Mouse (Mus musculus): ENCODE data around the gene Klra1. TPM values are rescaled to one million over a fixed set of nuclear protein-coding genes. Genes with fewer than 3 reads are reported as not detected.
"Not testable (repeated sequence)": the region's sequence is repeated elsewhere in the genome, so short reads cannot be mapped to it uniquely, and the experiment has no call there.

The Klra1 gene
- polyA plus RNA-seq (2015; fragmentation: Nextera tagmentation; extraction: Ambion mirVana): not detected in 2 replicates

DNA sequence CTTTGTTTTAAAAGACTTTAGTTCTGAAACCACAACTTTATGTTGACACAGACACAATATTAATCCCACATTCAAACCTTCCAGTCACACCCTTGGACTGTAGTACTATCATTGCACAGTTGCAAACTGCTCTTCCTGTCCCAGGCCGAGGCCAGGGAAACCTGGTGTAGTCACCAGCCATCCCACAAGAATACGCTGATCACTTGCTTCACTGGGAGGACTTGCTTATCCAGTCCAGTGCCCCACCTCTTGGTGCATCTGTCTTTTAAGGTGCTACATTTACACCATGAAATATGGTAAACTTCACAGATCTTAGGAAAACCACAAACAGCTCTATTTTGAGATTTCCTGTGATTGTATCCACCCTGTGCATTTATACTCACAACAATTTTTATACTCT is at the start of gene Klra1:
TSS of gene Klra1 (minus strand) at position 125 of the 400 bp plus-strand sequence.
- Histone ChIP-seq H3K4me3 (ENCODE audit: low read length) (no peak within 1 kb of the TSS), H3K4me2 (ENCODE audit: low read depth, low read length) (no peak within 1 kb of the TSS), H3K9me3 (ENCODE audit: control insufficient read depth, low read length) (no peaks in the 10 kb centered on the region; the same call in 1 of the 2 replicates), H3K9ac (ENCODE audit: low read length) (no peak within 1 kb of the TSS), H3K36me3 (ENCODE audit: control insufficient read depth, insufficient read depth, low read length) (no peaks in the 10 kb centered on the region), H3K27me3 (ENCODE audit: control insufficient read depth, insufficient read depth, low read depth, low read length) (no peaks in the 10 kb centered on the region), H3K27ac (ENCODE audit: low read length) (no peak within 1 kb of the TSS), H3K4me1 (replicated peaks; ENCODE audit: control insufficient read depth, insufficient read depth, low read length) (no peaks in the 10 kb centered on the region)
- ATAC-seq (ENCODE audit: low read depth): no peak
- WGBS: 70% methylated on average over 2 of the region's 2 CpGs

DNA sequence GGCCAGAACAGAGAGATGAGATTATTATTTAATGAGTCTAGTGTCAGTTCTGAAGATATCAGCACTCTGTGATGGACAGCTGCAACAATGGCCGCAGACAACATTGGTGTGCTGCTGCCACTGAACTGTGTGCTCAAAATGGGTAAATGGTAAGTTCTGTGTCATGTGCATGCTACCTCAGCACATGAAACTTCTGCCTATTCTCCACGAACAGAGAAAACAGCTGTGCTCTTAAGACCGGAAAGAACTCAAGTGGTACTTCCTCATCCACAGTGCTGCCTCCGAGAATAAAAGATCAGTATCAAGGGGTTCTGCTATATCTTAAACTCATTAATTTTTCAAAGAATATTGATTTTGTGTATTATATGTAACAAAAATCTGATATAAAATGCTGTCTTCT is 42.8 kb upstream of the Klra1 start:
- H3K4me3 ChIP-seq (ENCODE audit: low read length): no peak overlapping the region
- WGBS: 84% methylated on average over 4 of the region's 4 CpGs

DNA sequence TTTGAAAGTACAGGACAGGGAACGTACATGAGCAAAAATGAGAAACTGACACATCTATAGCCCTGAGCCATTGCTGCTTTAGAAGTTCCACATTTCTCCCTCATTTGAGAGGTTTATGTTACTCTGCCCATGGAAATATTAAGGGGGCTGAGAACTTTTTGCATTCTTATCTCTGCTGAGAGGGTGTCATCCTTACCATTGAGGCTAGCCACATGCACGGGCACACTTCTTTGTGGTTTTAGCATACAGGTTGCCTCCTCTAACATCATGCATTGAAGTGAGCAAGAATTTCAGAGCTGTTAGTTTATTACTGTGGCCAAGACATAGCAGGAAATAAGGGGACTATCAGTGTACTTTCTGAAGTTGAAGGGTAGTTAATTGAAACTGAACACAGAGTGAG is 32.5 kb upstream of the Klra1 start:
- ATAC-seq (ENCODE audit: low read depth): no peak
- H3K27me3 ChIP-seq (ENCODE audit: control insufficient read depth, insufficient read depth, low read depth, low read length): no peaks in the 10 kb centered on the region
- H3K9ac ChIP-seq (ENCODE audit: low read length): no peak overlapping the region
- 0 out of 2 replicates have a peak, but pooled peaks cover 3% of the 10 kb centered on the region for H3K9me3 ChIP-seq (ENCODE audit: control insufficient read depth, low read length)
- no peak overlapping the region for H3K4me3 ChIP-seq (ENCODE audit: low read length)
- 84% methylated on average over 2 of the region's 2 CpGs for WGBS
- no peak overlapping the region for H3K4me2 ChIP-seq (ENCODE audit: low read depth, low read length)
- no peaks in the 10 kb centered on the region for H3K36me3 ChIP-seq (ENCODE audit: control insufficient read depth, insufficient read depth, low read length)
- H3K27ac ChIP-seq (ENCODE audit: low read length): no peak overlapping the region
- H3K4me1 ChIP-seq (replicated peaks; ENCODE audit: control insufficient read depth, insufficient read depth, low read length): no peaks in the 10 kb centered on the region

More for the DNA sequence above, 42.8 kb upstream of the Klra1 start:
- H3K27ac ChIP-seq (ENCODE audit: low read length): no peak overlapping the region
- H3K9me3 ChIP-seq (ENCODE audit: control insufficient read depth, low read length): no peaks in the 10 kb centered on the region
- ATAC-seq (ENCODE audit: low read depth): no peak
- no peaks in the 10 kb centered on the region for H3K36me3 ChIP-seq (ENCODE audit: control insufficient read depth, insufficient read depth, low read length)
- no peaks in the 10 kb centered on the region for H3K27me3 ChIP-seq (ENCODE audit: control insufficient read depth, insufficient read depth, low read depth, low read length)
- no peak overlapping the region for H3K4me2 ChIP-seq (ENCODE audit: low read depth, low read length)
- no peaks in the 10 kb centered on the region for H3K4me1 ChIP-seq (replicated peaks; ENCODE audit: control insufficient read depth, insufficient read depth, low read length)
- H3K9ac ChIP-seq (ENCODE audit: low read length): no peak overlapping the region

DNA sequence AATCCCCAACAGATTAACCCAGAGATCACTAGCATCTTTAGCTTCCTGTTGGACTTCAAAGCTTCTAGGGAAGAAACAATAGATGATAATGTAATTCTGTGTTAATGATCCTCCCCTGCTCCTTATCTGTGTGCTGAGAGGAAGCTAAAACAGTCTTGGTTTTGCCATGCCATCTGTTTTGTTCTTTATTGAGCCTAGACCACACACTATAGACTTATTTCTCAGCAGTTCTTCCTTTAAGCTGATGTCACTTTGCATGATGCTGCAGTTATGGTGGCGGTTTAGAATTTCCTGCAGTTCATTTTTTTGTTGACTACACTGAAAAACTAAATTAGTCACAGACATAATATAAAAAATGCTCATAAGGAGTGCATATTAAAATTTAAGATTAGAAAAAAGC is 18.2 kb upstream of the Klra1 start:
- no peak overlapping the region for H3K9ac ChIP-seq (ENCODE audit: low read length)
- no peaks in the 10 kb centered on the region for H3K36me3 ChIP-seq (ENCODE audit: control insufficient read depth, insufficient read depth, low read length)
- H3K4me2 ChIP-seq (ENCODE audit: low read depth, low read length): no peak overlapping the region
- H3K4me3 ChIP-seq (ENCODE audit: low read length): no peak overlapping the region
- H3K4me1 ChIP-seq (replicated peaks; ENCODE audit: control insufficient read depth, insufficient read depth, low read length): no peaks in the 10 kb centered on the region
- no peak overlapping the region for H3K27ac ChIP-seq (ENCODE audit: low read length)
- peaks cover 2% of the 10 kb centered on the region; the same call in 1 of the 2 replicates for H3K9me3 ChIP-seq (ENCODE audit: control insufficient read depth, low read length)
- ATAC-seq (ENCODE audit: low read depth): no peak
- 56% methylated on average over 1 of the region's 1 CpGs for WGBS
- no peaks in the 10 kb centered on the region for H3K27me3 ChIP-seq (ENCODE audit: control insufficient read depth, insufficient read depth, low read depth, low read length)

DNA sequence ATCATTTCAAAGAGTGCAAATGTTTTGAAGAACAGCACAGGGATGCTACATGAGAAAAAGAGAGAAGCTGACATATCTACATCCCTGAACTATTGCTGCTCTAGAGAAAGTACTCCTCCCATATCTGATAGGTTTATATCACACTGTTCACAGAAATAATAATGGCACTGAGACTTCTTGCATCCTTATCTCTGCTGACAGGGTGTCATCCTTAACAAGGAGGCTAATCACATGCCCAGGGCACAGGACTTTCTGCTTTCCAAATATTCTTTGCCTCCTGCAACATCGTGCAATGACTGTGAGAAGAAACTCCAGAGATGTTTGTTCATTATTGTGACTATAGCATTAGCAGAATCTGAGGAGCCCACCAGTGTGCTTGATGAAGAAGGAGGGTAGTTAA is 871 bp downstream of the Klra1 start:
- ATAC-seq (ENCODE audit: low read depth): no peak

DNA sequence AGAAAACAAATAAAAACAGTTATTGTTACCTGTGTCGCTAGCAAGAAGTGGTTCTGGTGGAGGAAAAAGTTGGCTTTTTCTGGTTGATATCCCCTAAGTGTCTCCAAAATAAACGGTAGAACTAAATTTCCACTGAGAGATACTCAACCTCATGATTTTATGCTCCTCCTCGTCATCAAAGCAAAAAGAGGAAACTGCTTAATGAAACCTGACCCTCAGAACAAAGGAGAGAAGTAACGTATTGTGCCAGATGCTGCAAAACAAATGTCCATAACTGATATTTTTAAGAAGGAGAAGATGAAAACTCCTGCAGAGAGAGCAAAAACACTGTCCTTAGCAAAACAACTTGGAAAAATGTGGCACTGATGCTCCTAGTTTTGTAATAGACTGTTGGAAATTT is 4.3 kb downstream of the Klra1 start:
- H3K27me3 ChIP-seq (ENCODE audit: control insufficient read depth, insufficient read depth, low read depth, low read length): no peaks in the 10 kb centered on the region
- no peaks in the 10 kb centered on the region; the same call in 1 of the 2 replicates for H3K9me3 ChIP-seq (ENCODE audit: control insufficient read depth, low read length)
- ATAC-seq (ENCODE audit: low read depth): no peak
- no peak overlapping the region for H3K4me2 ChIP-seq (ENCODE audit: low read depth, low read length)
- H3K27ac ChIP-seq (ENCODE audit: low read length): no peak overlapping the region
- H3K36me3 ChIP-seq (ENCODE audit: control insufficient read depth, insufficient read depth, low read length): no peaks in the 10 kb centered on the region
- WGBS: 65% methylated on average over 4 of the region's 4 CpGs
- H3K4me3 ChIP-seq (ENCODE audit: low read length): no peak overlapping the region
- H3K9ac ChIP-seq (ENCODE audit: low read length): no peak overlapping the region
- H3K4me1 ChIP-seq (replicated peaks; ENCODE audit: control insufficient read depth, insufficient read depth, low read length): no peaks in the 10 kb centered on the region

More for the DNA sequence above, 871 bp downstream of the Klra1 start:
- H3K36me3 ChIP-seq (ENCODE audit: control insufficient read depth, insufficient read depth, low read length): no peaks in the 10 kb centered on the region
- no peaks in the 10 kb centered on the region; the same call in 1 of the 2 replicates for H3K9me3 ChIP-seq (ENCODE audit: control insufficient read depth, low read length)
- H3K27me3 ChIP-seq (ENCODE audit: control insufficient read depth, insufficient read depth, low read depth, low read length): no peaks in the 10 kb centered on the region
- no peak overlapping the region for H3K27ac ChIP-seq (ENCODE audit: low read length)
- H3K4me3 ChIP-seq (ENCODE audit: low read length): no peak overlapping the region
- WGBS: 35% methylated on average over 1 of the region's 1 CpGs
- H3K9ac ChIP-seq (ENCODE audit: low read length): no peak overlapping the region
- no peaks in the 10 kb centered on the region for H3K4me1 ChIP-seq (replicated peaks; ENCODE audit: control insufficient read depth, insufficient read depth, low read length)
- H3K4me2 ChIP-seq (ENCODE audit: low read depth, low read length): no peak overlapping the region

DNA sequence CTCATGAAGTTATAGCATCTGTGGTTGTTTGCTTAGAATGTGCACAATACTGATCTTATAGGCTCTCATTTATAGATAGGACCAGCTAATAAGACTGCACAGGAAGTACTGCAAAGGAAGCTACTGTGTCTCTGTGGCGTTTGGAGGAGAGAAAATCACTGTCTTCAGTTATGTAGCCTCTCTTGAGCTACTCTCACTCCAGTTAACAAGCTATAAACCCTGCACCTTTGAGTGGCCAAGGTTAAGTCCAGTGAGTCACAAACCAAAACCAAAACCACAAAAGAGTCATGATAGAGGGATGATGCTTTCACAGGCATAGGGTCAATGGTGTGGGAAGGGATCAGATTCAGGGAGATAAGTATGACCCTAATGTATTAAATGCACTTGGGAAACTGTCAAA is 41.3 kb downstream of the Klra1 start:
- WGBS: 12% methylated on average over 1 of the region's 1 CpGs
- not testable (repeated sequence) for H3K9ac ChIP-seq (ENCODE audit: low read length); ATAC-seq (ENCODE audit: low read depth); H3K4me1 ChIP-seq (replicated peaks; ENCODE audit: control insufficient read depth, insufficient read depth, low read length); H3K9me3 ChIP-seq (ENCODE audit: control insufficient read depth, low read length); H3K36me3 ChIP-seq (ENCODE audit: control insufficient read depth, insufficient read depth, low read length); H3K4me3 ChIP-seq (ENCODE audit: low read length); H3K27ac ChIP-seq (ENCODE audit: low read length); H3K4me2 ChIP-seq (ENCODE audit: low read depth, low read length); H3K27me3 ChIP-seq (ENCODE audit: control insufficient read depth, insufficient read depth, low read depth, low read length)

DNA sequence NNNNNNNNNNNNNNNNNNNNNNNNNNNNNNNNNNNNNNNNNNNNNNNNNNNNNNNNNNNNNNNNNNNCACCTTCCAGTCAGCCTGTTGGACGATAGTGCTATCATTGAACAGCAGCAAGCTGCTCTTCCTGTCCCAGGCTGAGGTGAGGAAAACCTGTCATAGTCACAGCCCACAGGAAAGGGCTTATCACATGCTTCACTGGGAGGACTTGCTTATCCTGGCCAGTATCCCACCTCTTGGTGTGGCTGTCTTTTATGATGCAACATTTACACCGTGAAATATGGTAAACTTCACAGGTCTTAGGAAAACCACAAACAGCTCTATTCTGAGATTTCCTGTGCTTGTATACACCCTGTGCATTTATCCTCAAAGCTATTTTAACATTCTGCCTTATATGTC is 44.7 kb downstream of the Klra1 start:
- not testable (repeated sequence) for H3K4me2 ChIP-seq (ENCODE audit: low read depth, low read length); H3K36me3 ChIP-seq (ENCODE audit: control insufficient read depth, insufficient read depth, low read length); H3K27me3 ChIP-seq (ENCODE audit: control insufficient read depth, insufficient read depth, low read depth, low read length); H3K9ac ChIP-seq (ENCODE audit: low read length); H3K4me1 ChIP-seq (replicated peaks; ENCODE audit: control insufficient read depth, insufficient read depth, low read length); H3K4me3 ChIP-seq (ENCODE audit: low read length); H3K9me3 ChIP-seq (ENCODE audit: control insufficient read depth, low read length); ATAC-seq (ENCODE audit: low read depth); H3K27ac ChIP-seq (ENCODE audit: low read length)
- 77% methylated on average over 2 of the region's 2 CpGs for WGBS

DNA sequence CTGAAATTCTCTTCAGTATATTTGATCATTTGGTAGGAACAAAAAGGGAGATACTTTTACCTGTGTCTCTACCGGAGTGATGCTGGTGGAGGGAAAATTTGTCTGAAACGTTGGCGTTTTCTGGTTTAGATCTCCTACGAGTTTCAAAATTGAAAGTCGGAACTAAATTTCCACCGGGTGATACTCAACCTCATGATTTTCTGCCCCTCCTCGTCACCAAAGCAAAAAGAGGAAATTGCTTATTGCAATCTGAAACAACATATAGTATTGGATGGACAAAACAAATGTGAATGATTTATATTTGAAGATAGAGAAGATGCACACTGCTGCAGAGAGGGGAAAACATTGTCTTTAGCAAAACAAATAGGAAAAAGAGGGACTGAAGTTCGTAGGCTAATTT is 49.3 kb downstream of the Klra1 start, which contains the start of gene Klra3:
TSS of gene Klra3 (minus strand) at position 164 of the 400 bp plus-strand sequence.
- H3K36me3 ChIP-seq (ENCODE audit: control insufficient read depth, insufficient read depth, low read length): no peaks in the 10 kb centered on the region
- H3K27ac ChIP-seq (ENCODE audit: low read length): no peak within 1 kb of the TSS
- H3K4me3 ChIP-seq (ENCODE audit: low read length): no peak within 1 kb of the TSS
- H3K9me3 ChIP-seq (ENCODE audit: control insufficient read depth, low read length): no peaks in the 10 kb centered on the region
- 83% methylated on average over 8 of the region's 8 CpGs for WGBS
- no peaks in the 10 kb centered on the region for H3K4me1 ChIP-seq (replicated peaks; ENCODE audit: control insufficient read depth, insufficient read depth, low read length)
- no peak for ATAC-seq (ENCODE audit: low read depth)
- H3K4me2 ChIP-seq (ENCODE audit: low read depth, low read length): no peak within 1 kb of the TSS
- H3K9ac ChIP-seq (ENCODE audit: low read length): no peak within 1 kb of the TSS
- no peaks in the 10 kb centered on the region for H3K27me3 ChIP-seq (ENCODE audit: control insufficient read depth, insufficient read depth, low read depth, low read length)

Measured in lung, embryonic 16.5 days (tissue).